Mouse (Mus musculus) bone marrow macrophage, adult 2 months (primary cell): ENCODE results near the gene Meioc.

Source experiments
- CTCF ChIP-seq: IDR thresholded peaks from 2 replicates; pipeline ENCODE4 v1.5.1; 2012; ENCODE audit warnings: low read depth, mild to moderate bottlenecking, low read length, moderate library complexity
- POLR2A ChIP-seq: IDR thresholded peaks from 2 replicates; pipeline ENCODE4 v1.6.1; 2012; ENCODE audit warnings: mild to moderate bottlenecking, low read depth, low read length, borderline replicate concordance

GRCm38 (mm10) chr11:102695289-102695688, 31.8 kb downstream of the Meioc start:
- TF ChIP-seq CTCF (no peak), POLR2A (no peak)
